Mouse (Mus musculus) intestine, postnatal 0 days (tissue): Measurements from ENCODE around the gene Tmem262. TPM values are rescaled to one million over a fixed set of nuclear protein-coding genes. Genes with fewer than 3 reads are reported as not detected.

Experiments used
- ATAC-seq: fragments of 200-750 bp; cut with Nextera tagmentation; 2 replicates; pipeline ENCODE4 v1.8.0; 2017; ENCODE audit warnings: mild to moderate bottlenecking, moderate TSS enrichment, moderate library complexity
- H3K27ac ChIP-seq: fragments of 300-500 bp; sonication (generic); 2 replicates; pipeline ENCODE4 v1.5.1; 2014; ENCODE audit warnings: mild to moderate bottlenecking, low read depth, low read length, moderate library complexity
- H3K27me3 ChIP-seq: fragments of 300-500 bp; sonication (generic); replicated peaks from 2 replicates; pipeline ENCODE4 v1.6.1; 2014; ENCODE audit warnings: low read length, mixed read lengths; ENCODE audit not compliant: control insufficient read depth, insufficient read depth
- H3K36me3 ChIP-seq: fragments of 300-500 bp; sonication (generic); 2 replicates; pipeline ENCODE4 v1.6.1; 2014; ENCODE audit warnings: mild to moderate bottlenecking, moderate library complexity; ENCODE audit not compliant: control insufficient read depth, insufficient read depth
- H3K4me1 ChIP-seq: fragments of 300-500 bp; sonication (generic); replicated peaks from 2 replicates; pipeline ENCODE4 v1.6.1; 2014; ENCODE audit warnings: antibody characterized with exemption, low read length, mixed read lengths; ENCODE audit not compliant: control insufficient read depth, insufficient read depth
- H3K4me2 ChIP-seq: fragments of 300-500 bp; sonication (generic); replicated peaks from 2 replicates; pipeline ENCODE4 v1.6.1; 2014; ENCODE audit warnings: low read depth, mild to moderate bottlenecking, moderate library complexity
- H3K4me3 ChIP-seq: fragments of 300-500 bp; sonication (generic); 2 replicates; pipeline ENCODE4 v1.5.1; 2014; ENCODE audit warnings: low read depth, low read length
- H3K9ac ChIP-seq: fragments of 300-500 bp; sonication (generic); 2 replicates; pipeline ENCODE4 v1.6.1; 2014; ENCODE audit warnings: mild to moderate bottlenecking, low read depth, low read length
- H3K9me3 ChIP-seq: fragments of 300-500 bp; sonication (generic); 2 replicates; pipeline ENCODE4 v1.6.1; 2016; ENCODE audit warnings: mixed run types; ENCODE audit not compliant: control insufficient read depth
- CTCF ChIP-seq: sonication (generic); IDR thresholded peaks from 2 replicates; pipeline ENCODE4 v1.5.1; 2016; ENCODE audit warnings: low read depth, mild to moderate bottlenecking, control low read depth, antibody characterized with exemption, moderate library complexity
- WGBS: fragments of 180-500 bp; shearing (Covaris S2); extraction: QIAGEN DNeasy Blood & Tissue Kit; methylation state at CpG from one replicate; pipeline ENCODE4 v1.1.7; 2014; 5-methylcytosine and 5-hydroxymethylcytosine counted together
- microRNA-seq: library from miRNA; unstranded; fragments of <30 nt; microRNA quantifications from one replicate; pipeline ENCODE4, GENCODE M21; 2016
- polyA plus RNA-seq: library from polyadenylated mRNA; unstranded; fragments of >200 nt; fragmentation: Nextera tagmentation; extraction: Ambion mirVana; gene quantifications from 2 replicates; pipeline ENCODE4 v1.2.1, GENCODE M21; 2015

Tmem262 gene
- polyA plus RNA-seq, 1 experiment from 2014 or later: not detected

GRCm38 (mm10) chr19:6126789-6127580, 47.2 kb downstream of the Tmem262 start:
- H3K9me3 ChIP-seq: no peaks in the 10 kb centered on the region
- peak overlapping the region; percentile 42 for H3K4me3 ChIP-seq
- no peak overlapping the region for H3K9ac ChIP-seq
- no peak for ATAC-seq
- H3K4me2 ChIP-seq: peak overlapping the region; percentile 69
- WGBS: 58% methylated on average over 10 of the region's 10 CpGs
- peak overlapping the region; percentile 94; the same call in 1 of the 2 replicates for H3K27ac ChIP-seq
- no peak for TF ChIP-seq CTCF
- H3K36me3 ChIP-seq: no peaks in the 10 kb centered on the region
- H3K4me1 ChIP-seq: no peaks in the 10 kb centered on the region
- no peaks in the 10 kb centered on the region for H3K27me3 ChIP-seq

- WGBS: under 1% methylated on average over 32 of the region's 32 CpGs
- peak; percentile 91 for ATAC-seq
- Histone ChIP-seq H3K27me3 (no peaks in the 10 kb centered on the region), H3K9me3 (no peaks in the 10 kb centered on the region), H3K4me1 (no peaks in the 10 kb centered on the region), H3K9ac (peak within 1 kb of the TSS; percentile 51; the same call in 1 of the 2 replicates), H3K27ac (peak within 1 kb of the TSS; percentile 94), H3K4me2 (peak within 1 kb of the TSS; percentile 69), H3K36me3 (no peaks in the 10 kb centered on the region), H3K4me3 (peak within 1 kb of the TSS; percentile 42)
- TF ChIP-seq CTCF: no peak
These were observed 48.0 kb downstream of the Tmem262 start, which contains the start of gene Snx15 for GRCm38 (mm10) chr19:6127760-6128341. TSS of gene Snx15 (minus strand) at chr19:6128304.

Small RNAs within 50 kb of the gene (microRNA-seq; reads per million reads assigned to microRNA genes)
- 2.7 reads per million, percentile 2 among the genes with 10 or more reads in this experiment for gene Mir6988

Other genes with a start within 250 kb of the Tmem262 start
- gene Frmd8, start 204.8 kb upstream of the Tmem262 start, polyA plus RNA-seq: 21.7 and 24.0 TPM in 2 replicates
- 3.8 and 4.0 TPM in 2 replicates for gene Slc25a45, start 202.2 kb upstream of the Tmem262 start, polyA plus RNA-seq
- 1.0 and 1.2 TPM in 2 replicates for gene Tigd3, start 185.9 kb upstream of the Tmem262 start, polyA plus RNA-seq
- 49.9 and 51.9 TPM in 2 replicates for gene Dpf2, start 167.0 kb upstream of the Tmem262 start, polyA plus RNA-seq
- gene Cdc42ep2, start 155.2 kb upstream of the Tmem262 start, polyA plus RNA-seq: 6.5 and 6.6 TPM in 2 replicates
- 23.5 and 23.9 TPM in 2 replicates for gene Pola2, start 115.8 kb upstream of the Tmem262 start, polyA plus RNA-seq
- not detected in 2 replicates for gene Slc22a20, start 93.9 kb upstream of the Tmem262 start, polyA plus RNA-seq
- 17.0 and 17.8 TPM in 2 replicates for gene Capn1, start 64.1 kb upstream of the Tmem262 start, polyA plus RNA-seq
- 17.7 and 21.3 TPM in 2 replicates for gene Syvn1, start 33.5 kb upstream of the Tmem262 start, polyA plus RNA-seq
- gene Mrpl49, start 22.2 kb upstream of the Tmem262 start, polyA plus RNA-seq: 35.0 and 36.3 TPM in 2 replicates
- gene Fau, start 22.2 kb upstream of the Tmem262 start, polyA plus RNA-seq: 964 and 990 TPM in 2 replicates
- gene Znhit2, start 18.8 kb upstream of the Tmem262 start, polyA plus RNA-seq: 30.8 and 33.3 TPM in 2 replicates
- gene Tm7sf2, start 11.7 kb upstream of the Tmem262 start, polyA plus RNA-seq: 13.4 and 17.5 TPM in 2 replicates
- gene Vps51, start 2.8 kb upstream of the Tmem262 start, polyA plus RNA-seq: 35.9 and 42.4 TPM in 2 replicates
- 0.43 and 0.47 TPM in 2 replicates for gene Gm28374, start 2.2 kb downstream of the Tmem262 start, polyA plus RNA-seq
- gene Zfpl1, start 4.9 kb downstream of the Tmem262 start, polyA plus RNA-seq: 54.9 and 56.2 TPM in 2 replicates
- gene Cdca5, start 5.0 kb downstream of the Tmem262 start, polyA plus RNA-seq: 8.7 and 8.9 TPM in 2 replicates
- not detected in 2 replicates for gene AC131692.1, start 14.4 kb downstream of the Tmem262 start, polyA plus RNA-seq
- 273 and 333 TPM in 2 replicates for gene Naaladl1, start 25.7 kb downstream of the Tmem262 start, polyA plus RNA-seq
- 17.0 and 19.1 TPM in 2 replicates for gene Sac3d1, start 38.6 kb downstream of the Tmem262 start, polyA plus RNA-seq
- 23.0 and 23.3 TPM in 2 replicates for gene Snx15, start 48.3 kb downstream of the Tmem262 start, polyA plus RNA-seq
- 0.61 and 1.3 TPM in 2 replicates for gene Batf2, start 61.0 kb downstream of the Tmem262 start, polyA plus RNA-seq
- gene Arl2, start 61.5 kb downstream of the Tmem262 start, polyA plus RNA-seq: 70.6 and 71.5 TPM in 2 replicates
- gene Majin, start 104.4 kb downstream of the Tmem262 start, polyA plus RNA-seq: 0.20 TPM in 1 of 2 replicates, not detected in the other
- 0.26 and 0.34 TPM in 2 replicates for gene Gpha2, start 146.3 kb downstream of the Tmem262 start, polyA plus RNA-seq
- 15.2 and 17.1 TPM in 2 replicates for gene Ppp2r5b, start 155.8 kb downstream of the Tmem262 start, polyA plus RNA-seq
- gene Atg2a, start 161.6 kb downstream of the Tmem262 start, polyA plus RNA-seq: 3.6 and 4.0 TPM in 2 replicates
- 177 and 201 TPM in 2 replicates for gene Ehd1, start 196.7 kb downstream of the Tmem262 start, polyA plus RNA-seq
- 1.8 and 2.3 TPM in 2 replicates for gene Cdc42bpg, start 226.4 kb downstream of the Tmem262 start, polyA plus RNA-seq